Mouse (Mus musculus) spleen, adult 2 months (tissue): ENCODE measurements at regions not wholly inside any gene's neighbourhood (a gene's known extent, or its start where the extent isn't known, plus 50 kb on each side); places are given as distances from the start of the nearest gene placed in this dataset.

Experiments
- CTCF ChIP-seq: fragments of 200-500 bp; IDR thresholded peaks from 2 replicates; pipeline ENCODE4 v1.5.1; 2011; ENCODE audit warnings: mild to moderate bottlenecking, inconsistent platforms; ENCODE audit not compliant: insufficient read depth, insufficient read length, insufficient replicate concordance; ENCODE audit errors: extremely low read depth
- POLR2A ChIP-seq: fragments of 200-500 bp; IDR thresholded peaks from 2 replicates; pipeline ENCODE4 v1.6.1; 2011; ENCODE audit warnings: low read depth, low read length, inconsistent platforms

GRCm38 (mm10) chr1:94203281-94203680 lies 150.9 kb upstream of the Pdcd1 start:
- no peak for TF ChIP-seq CTCF
- no peak for TF ChIP-seq POLR2A
